Mouse (Mus musculus) liver, embryonic 12.5 days (tissue): ENCODE measurements around the gene Dmrtb1. TPM values are rescaled to one million over a fixed set of nuclear protein-coding genes. Genes with fewer than 3 reads are reported as not detected.

Source experiments
- ATAC-seq: fragments of 200-750 bp; cut with Nextera tagmentation; 2 replicates; pipeline ENCODE4 v1.8.0; 2017; ENCODE audit warnings: moderate number of reproducible peaks, mild to moderate bottlenecking, moderate library complexity
- H3K27ac ChIP-seq: fragments of 300-500 bp; sonication (generic); 2 replicates; pipeline ENCODE4 v1.5.1; 2016; ENCODE audit warnings: mild to moderate bottlenecking
- H3K27me3 ChIP-seq: fragments of 300-500 bp; sonication (generic); replicated peaks from 2 replicates; pipeline ENCODE4 v1.6.1; 2016; ENCODE audit warnings: mild to moderate bottlenecking, moderate library complexity
- H3K36me3 ChIP-seq: fragments of 300-500 bp; sonication (generic); 2 replicates; pipeline ENCODE4 v1.6.1; 2016; ENCODE audit warnings: mild to moderate bottlenecking, moderate library complexity
- H3K4me1 ChIP-seq: fragments of 300-500 bp; sonication (generic); 2 replicates; pipeline ENCODE4 v1.6.1; 2016
- H3K4me2 ChIP-seq: fragments of 300-500 bp; sonication (generic); 2 replicates; pipeline ENCODE4 v1.6.1; 2016; ENCODE audit warnings: mild to moderate bottlenecking, moderate library complexity
- H3K4me3 ChIP-seq: fragments of 300-500 bp; sonication (generic); 2 replicates; pipeline ENCODE4 v1.5.1; 2016; ENCODE audit warnings: mild to moderate bottlenecking, moderate library complexity
- H3K9ac ChIP-seq: fragments of 300-500 bp; sonication (generic); 2 replicates; pipeline ENCODE4 v1.6.1; 2016; ENCODE audit warnings: mild to moderate bottlenecking, moderate library complexity
- H3K9me3 ChIP-seq: fragments of 300-500 bp; sonication (generic); replicated peaks from 2 replicates; pipeline ENCODE4 v1.6.1; 2016; ENCODE audit warnings: mild to moderate bottlenecking, moderate library complexity
- WGBS: fragments of 180-500 bp; shearing (Covaris S2); methylation state at CpG from one replicate; pipeline ENCODE4 v1.1.7; 2016; ENCODE audit not compliant: insufficient replicate concordance; 5-methylcytosine and 5-hydroxymethylcytosine counted together
- polyA plus RNA-seq: library from polyadenylated mRNA; unstranded; fragments of >200 nt; fragmentation: Nextera tagmentation; extraction: Ambion mirVana; gene quantifications from 2 replicates; pipeline ENCODE4 v1.2.1, GENCODE M21; 2016

Gene Dmrtb1
- polyA plus RNA-seq, 1 experiment from 2014 or later = not detected

DNA sequence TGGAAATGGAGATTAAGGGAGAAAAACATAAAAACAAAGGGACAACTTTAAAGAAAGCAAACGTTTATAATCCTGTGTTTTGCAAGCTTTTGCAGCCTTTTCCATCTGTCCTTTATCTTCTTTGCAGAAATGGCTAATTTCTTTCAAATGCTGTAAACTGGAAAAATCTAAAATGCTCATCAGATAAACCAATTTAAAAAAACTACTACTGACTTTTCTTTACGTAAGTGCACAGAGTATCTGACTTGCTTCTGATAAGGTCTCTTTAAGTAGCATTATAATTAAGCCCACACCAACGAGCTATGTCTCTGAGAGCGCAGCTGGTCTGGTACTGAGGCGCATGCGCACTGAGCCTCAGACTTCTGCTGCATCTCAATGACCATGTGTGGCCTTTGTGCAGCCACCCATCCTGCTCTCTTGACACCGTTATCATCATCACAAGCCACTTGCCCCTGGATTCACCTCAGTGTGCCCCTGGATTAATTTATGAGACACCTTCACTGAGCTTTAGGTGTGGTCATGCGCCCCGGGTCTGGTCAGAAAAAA, 32.8 kb upstream of the Dmrtb1 start:
- peaks cover 22% of the 10 kb centered on the region for H3K4me1 ChIP-seq
- H3K4me3 ChIP-seq = no peak overlapping the region
- H3K9me3 ChIP-seq = no peaks in the 10 kb centered on the region
- no peaks in the 10 kb centered on the region for H3K36me3 ChIP-seq
- 0 out of 2 replicates have a peak, but pooled peaks cover 7% of the 10 kb centered on the region for H3K27me3 ChIP-seq
- WGBS = 64% methylated on average over 9 of the region's 9 CpGs
- no peak overlapping the region for H3K27ac ChIP-seq
- no peak overlapping the region for H3K4me2 ChIP-seq
- ATAC-seq = no peak
- no peak overlapping the region for H3K9ac ChIP-seq

DNA sequence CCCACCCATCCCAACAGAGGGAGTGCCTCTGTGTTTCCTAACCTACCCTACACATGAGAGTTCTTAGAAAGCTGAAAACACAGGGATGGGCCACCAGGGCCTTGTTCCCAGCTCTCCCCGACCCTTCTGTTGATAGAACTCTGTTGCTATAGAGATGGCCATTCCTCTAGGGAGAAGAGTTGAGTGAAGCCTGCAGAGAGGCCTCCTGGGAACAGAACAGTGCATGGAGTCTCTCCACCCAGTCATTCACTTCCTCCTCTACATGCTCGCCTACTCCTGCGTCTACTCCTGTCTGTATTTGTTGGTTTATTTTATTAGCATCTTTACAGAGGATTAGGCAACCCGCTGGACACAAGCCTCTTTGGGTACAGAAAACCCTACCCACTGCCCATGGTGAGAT, 22.9 kb upstream of the Dmrtb1 start:
- ATAC-seq = no peak
- peaks cover 8% of the 10 kb centered on the region for H3K27me3 ChIP-seq
- no peaks in the 10 kb centered on the region for H3K9me3 ChIP-seq
- H3K4me3 ChIP-seq = no peak overlapping the region
- WGBS = 67% methylated on average over 4 of the region's 4 CpGs
- no peak overlapping the region for H3K27ac ChIP-seq
- no peak overlapping the region for H3K4me2 ChIP-seq
- no peaks in the 10 kb centered on the region for H3K4me1 ChIP-seq
- no peaks in the 10 kb centered on the region for H3K36me3 ChIP-seq
- no peak overlapping the region for H3K9ac ChIP-seq

DNA sequence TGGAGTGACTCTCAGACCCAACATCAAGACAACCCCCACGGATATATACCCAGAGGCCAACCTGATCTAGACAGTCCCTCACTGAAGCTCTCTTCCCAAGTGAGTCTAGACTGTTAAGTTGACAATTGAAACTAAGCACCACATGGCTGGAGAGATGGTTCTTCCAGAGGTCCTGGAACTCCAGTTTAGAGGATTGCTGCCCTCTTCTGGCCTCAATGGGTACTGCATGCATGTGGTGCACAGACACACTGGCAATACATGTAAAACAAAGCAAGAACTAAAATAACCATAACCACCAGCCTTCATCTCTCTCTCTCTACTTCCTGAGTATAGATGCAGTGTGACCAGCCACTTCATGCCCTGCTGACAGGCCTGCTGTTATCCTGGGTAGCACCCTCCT, 20.2 kb upstream of the Dmrtb1 start:
- Histone ChIP-seq H3K4me1 (no peaks in the 10 kb centered on the region), H3K4me2 (no peak overlapping the region), H3K9ac (no peak overlapping the region), H3K27me3 (peaks cover 14% of the 10 kb centered on the region), H3K36me3 (no peaks in the 10 kb centered on the region), H3K27ac (no peak overlapping the region), H3K9me3 (no peaks in the 10 kb centered on the region), H3K4me3 (no peak overlapping the region)
- 82% methylated on average over 1 of the region's 1 CpGs for WGBS
- no peak for ATAC-seq

DNA sequence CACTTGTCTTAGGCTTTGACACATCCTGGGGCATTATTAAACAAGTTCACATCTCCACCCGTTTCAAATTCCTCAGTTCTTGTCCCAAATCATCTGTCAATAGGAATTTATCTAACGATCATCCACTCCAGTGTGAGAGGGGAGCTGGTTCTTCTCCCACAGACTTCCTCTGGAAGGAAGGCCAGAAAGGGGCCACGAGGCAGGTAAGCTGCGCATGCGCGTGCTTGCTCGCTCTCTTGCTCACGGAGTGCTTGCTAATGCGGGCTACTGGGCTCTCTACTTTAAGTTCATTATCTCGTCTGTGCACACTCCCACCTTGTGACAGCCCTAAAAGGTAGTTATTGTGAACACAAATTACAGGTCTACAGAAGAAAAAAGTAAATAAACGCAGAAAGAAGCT, 17.6 kb upstream of the Dmrtb1 start:
- no peak overlapping the region for H3K4me2 ChIP-seq
- H3K9me3 ChIP-seq = no peaks in the 10 kb centered on the region
- H3K36me3 ChIP-seq = no peaks in the 10 kb centered on the region
- H3K4me1 ChIP-seq = no peaks in the 10 kb centered on the region
- H3K4me3 ChIP-seq = no peak overlapping the region
- no peak overlapping the region for H3K9ac ChIP-seq
- no peak overlapping the region for H3K27ac ChIP-seq
- H3K27me3 ChIP-seq = 0 out of 2 replicates have a peak, but pooled peaks cover 9% of the 10 kb centered on the region
- ATAC-seq = no peak
- 66% methylated on average over 11 of the region's 11 CpGs for WGBS

DNA sequence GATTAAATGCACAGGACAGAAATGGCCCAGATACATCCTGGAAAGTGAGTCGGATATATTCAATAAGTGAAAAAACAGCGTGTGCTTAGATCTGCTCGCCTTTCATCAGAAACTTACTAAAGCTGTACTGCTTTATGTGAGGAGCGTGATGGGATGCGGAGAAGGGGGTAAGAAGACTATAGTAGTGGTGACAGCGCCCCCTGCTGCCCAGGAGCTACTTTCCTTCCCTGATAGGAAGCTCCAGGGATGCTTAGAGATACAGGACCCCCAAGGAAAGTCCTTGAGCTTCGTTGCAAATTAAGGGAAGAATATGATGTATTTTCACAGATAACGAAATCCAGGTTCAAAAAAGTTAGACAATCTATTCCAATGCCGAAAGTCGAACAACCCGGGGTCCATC, 17.1 kb upstream of the Dmrtb1 start:
- 0 out of 2 replicates have a peak, but pooled peaks cover 9% of the 10 kb centered on the region for H3K27me3 ChIP-seq

DNA sequence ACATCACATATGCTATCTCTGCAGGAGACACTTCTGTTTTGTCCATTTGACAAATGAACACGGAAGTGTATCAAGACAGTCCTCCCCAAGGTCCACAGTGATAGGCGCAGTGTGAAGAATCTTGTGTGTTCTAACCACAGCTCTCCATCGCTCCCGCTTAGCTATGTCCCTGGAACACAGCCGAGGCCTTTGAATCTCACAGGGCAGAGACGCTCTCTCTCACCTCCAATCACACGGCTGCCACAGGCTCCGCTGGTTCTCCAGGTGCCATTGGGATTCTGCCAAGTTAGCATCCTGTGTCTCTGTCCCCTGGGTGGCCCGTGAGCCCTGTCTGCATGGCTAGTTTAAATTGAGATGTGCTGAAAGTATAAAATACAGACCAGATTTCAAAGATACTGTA, 15.2 kb upstream of the Dmrtb1 start:
- H3K4me2 ChIP-seq = no peak overlapping the region
- H3K27me3 ChIP-seq = peaks cover 10% of the 10 kb centered on the region
- 76% methylated on average over 9 of the region's 9 CpGs for WGBS
- H3K27ac ChIP-seq = no peak overlapping the region
- no peaks in the 10 kb centered on the region for H3K4me1 ChIP-seq
- H3K9me3 ChIP-seq = no peaks in the 10 kb centered on the region
- H3K9ac ChIP-seq = no peak overlapping the region
- no peak overlapping the region for H3K4me3 ChIP-seq
- no peak for ATAC-seq
- no peaks in the 10 kb centered on the region for H3K36me3 ChIP-seq

More for the DNA sequence above, 17.1 kb upstream of the Dmrtb1 start:
- Histone ChIP-seq H3K4me3 (no peak overlapping the region), H3K9me3 (no peaks in the 10 kb centered on the region), H3K4me2 (no peak overlapping the region), H3K9ac (no peak overlapping the region), H3K27ac (no peak overlapping the region), H3K36me3 (no peaks in the 10 kb centered on the region), H3K4me1 (no peaks in the 10 kb centered on the region)
- 28% methylated on average over 11 of the region's 11 CpGs for WGBS
- ATAC-seq = no peak

DNA sequence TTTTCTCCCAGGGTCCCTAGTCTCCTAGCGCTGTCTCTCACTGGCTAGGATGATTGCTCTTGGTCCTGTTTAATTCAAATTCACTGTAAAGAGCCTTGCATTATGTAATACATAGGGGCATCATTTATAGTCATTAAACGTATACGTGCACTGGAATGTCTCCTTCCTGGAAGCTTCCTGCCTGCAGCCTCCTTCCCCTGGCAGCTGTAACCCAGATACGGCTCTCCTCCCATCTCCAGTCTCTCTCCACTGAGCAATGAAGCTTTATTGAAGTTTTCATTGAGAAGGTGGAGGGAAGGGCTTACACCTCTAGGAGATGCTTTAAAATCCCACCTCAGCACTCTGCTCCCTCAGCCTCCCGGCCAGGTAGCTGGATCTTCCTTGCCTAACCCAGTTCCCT, 9.8 kb upstream of the Dmrtb1 start:
- no peaks in the 10 kb centered on the region for H3K4me1 ChIP-seq
- no peaks in the 10 kb centered on the region for H3K9me3 ChIP-seq
- 57% methylated on average over 5 of the region's 5 CpGs for WGBS
- ATAC-seq = no peak
- H3K9ac ChIP-seq = no peak overlapping the region
- H3K27ac ChIP-seq = no peak overlapping the region
- H3K36me3 ChIP-seq = no peaks in the 10 kb centered on the region
- peaks cover 23% of the 10 kb centered on the region for H3K27me3 ChIP-seq
- H3K4me3 ChIP-seq = no peak overlapping the region
- no peak overlapping the region for H3K4me2 ChIP-seq

DNA sequence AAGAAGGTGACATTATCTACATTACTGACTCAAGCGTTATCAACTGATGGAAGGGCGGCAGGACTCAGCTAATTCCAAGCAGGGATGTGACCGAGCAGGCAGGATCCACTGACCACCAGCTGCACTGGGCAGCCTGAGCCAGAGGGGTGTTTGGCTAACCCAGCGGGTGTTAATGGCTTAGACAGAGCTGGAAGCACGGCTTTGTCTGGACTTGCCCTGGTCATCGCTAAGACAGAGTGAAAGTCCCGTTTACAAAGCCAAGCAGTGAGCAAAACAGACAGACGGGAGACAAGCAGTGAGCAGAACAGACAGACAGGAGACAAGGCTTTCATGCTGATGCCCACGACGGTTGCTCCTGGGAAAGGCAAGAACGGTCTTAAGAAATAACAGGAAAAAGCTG, 4.2 kb upstream of the Dmrtb1 start:
- Histone ChIP-seq H3K9me3 (no peaks in the 10 kb centered on the region), H3K36me3 (no peaks in the 10 kb centered on the region), H3K27ac (no peak overlapping the region), H3K4me1 (no peaks in the 10 kb centered on the region), H3K9ac (no peak overlapping the region), H3K4me3 (no peak overlapping the region), H3K4me2 (no peak overlapping the region), H3K27me3 (peaks cover 55% of the 10 kb centered on the region)
- 15% methylated on average over 11 of the region's 11 CpGs for WGBS
- ATAC-seq = no peak

DNA sequence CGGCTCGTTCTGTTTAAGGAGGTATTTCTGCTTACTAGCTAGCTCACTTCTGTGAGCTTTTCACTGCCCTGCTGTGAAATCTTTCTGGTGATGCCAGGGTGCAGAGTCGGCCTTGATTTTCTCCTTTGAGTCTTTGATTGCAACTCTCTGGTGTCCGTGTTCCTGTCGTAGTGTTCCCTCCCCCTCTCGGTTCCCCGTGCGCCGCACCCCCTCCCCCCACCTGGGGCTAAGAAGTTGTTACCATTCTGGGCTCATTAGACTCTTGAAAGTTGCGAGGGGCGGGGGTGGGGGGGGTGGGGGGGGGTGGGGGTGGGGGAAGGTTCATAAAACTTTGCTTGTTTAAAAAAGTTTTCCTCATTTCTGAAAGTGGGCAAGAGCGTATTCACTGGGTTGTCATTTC, 3.1 kb upstream of the Dmrtb1 start:
- Histone ChIP-seq H3K9me3 (no peaks in the 10 kb centered on the region), H3K27ac (no peak overlapping the region), H3K4me1 (no peaks in the 10 kb centered on the region), H3K4me3 (no peak overlapping the region), H3K36me3 (no peaks in the 10 kb centered on the region), H3K27me3 (peaks cover 55% of the 10 kb centered on the region), H3K4me2 (no peak overlapping the region), H3K9ac (no peak overlapping the region)
- ATAC-seq = no peak
- WGBS = 27% methylated on average over 12 of the region's 12 CpGs

DNA sequence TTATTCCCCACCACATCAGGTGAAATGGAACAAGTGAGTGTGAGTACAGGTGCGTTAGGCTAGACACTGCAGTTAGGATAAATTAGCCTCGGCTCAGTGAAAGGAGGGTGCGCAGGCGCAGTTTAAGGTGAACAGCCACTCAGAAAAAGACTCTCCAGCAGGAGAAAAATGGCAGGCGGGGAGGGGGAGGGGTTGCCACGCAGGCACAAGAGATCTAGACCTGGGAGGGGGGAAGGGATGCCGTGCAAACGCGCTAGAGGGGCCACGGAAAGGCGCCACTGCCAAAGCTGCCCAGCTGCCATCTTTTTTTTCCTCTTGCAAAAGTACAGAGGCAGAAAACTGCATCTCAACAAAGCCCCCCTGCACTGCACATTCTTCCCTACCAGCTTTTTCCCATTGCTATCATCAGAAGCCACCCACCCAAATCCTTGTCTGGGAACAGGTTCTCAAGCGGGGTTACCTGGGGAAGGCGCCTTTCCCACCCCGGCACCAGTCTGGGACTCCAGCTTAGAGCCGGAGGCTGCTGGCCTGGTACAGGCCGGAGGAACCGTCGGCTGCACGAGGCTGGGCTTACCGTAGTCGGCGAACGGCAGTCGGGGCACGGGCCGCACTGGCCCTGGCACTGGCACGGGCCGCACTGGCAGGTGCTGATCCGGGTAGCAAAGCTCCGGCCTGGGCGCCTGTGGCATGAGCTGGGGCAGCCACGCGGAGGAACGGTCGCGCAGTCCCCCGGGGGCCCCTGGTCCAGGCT, 849 bp downstream of the Dmrtb1 start:
- 67% methylated on average over 37 of the region's 37 CpGs for WGBS
- Histone ChIP-seq H3K36me3 (no peaks in the 10 kb centered on the region), H3K4me3 (no peak overlapping the region), H3K4me2 (no peak overlapping the region), H3K9me3 (no peaks in the 10 kb centered on the region), H3K9ac (no peak overlapping the region), H3K4me1 (no peaks in the 10 kb centered on the region), H3K27me3 (peaks cover 75% of the 10 kb centered on the region), H3K27ac (no peak overlapping the region)
- no peak for ATAC-seq

DNA sequence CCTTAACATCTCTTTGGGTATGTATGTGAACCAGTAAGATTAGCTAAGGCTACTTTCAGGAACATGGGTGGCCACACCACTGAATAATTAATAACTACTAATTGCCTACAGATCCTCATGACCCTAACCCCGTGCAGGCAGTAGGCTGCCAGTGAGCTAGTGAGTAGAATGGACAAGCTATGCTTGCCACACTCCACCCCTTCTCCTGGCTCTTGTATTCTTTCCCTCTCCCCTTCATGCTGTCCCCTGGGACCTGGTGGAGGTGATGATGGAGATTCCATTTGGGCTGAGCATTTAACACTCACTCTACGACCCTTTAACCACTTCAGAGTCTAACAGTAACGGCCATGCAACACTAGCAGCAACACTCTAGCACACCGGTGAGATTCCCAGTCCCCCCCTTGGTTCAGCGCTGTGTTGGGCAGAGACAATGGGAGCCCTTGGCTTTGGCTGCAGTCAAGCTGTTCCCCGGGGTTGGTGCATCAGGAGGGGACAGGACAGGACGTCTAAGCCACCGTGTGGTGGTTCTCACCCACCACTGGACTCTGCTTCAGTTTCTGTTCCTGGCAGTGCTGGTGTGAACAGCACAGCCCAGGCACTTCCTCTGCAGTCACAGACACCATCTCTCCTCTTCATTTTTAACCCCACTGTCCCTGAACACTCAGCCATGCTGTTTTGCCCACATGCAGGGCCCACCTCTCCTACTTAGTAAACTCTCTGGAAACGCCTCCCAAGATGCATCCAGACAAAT, 2.8 kb downstream of the Dmrtb1 start:
- no peaks in the 10 kb centered on the region for H3K36me3 ChIP-seq
- WGBS = 33% methylated on average over 9 of the region's 9 CpGs
- no peaks in the 10 kb centered on the region for H3K9me3 ChIP-seq
- no peak for ATAC-seq
- H3K27ac ChIP-seq = no peak overlapping the region
- H3K27me3 ChIP-seq = peaks cover 66% of the 10 kb centered on the region
- no peak overlapping the region for H3K9ac ChIP-seq
- no peak overlapping the region for H3K4me3 ChIP-seq
- no peaks in the 10 kb centered on the region for H3K4me1 ChIP-seq
- H3K4me2 ChIP-seq = no peak overlapping the region

DNA sequence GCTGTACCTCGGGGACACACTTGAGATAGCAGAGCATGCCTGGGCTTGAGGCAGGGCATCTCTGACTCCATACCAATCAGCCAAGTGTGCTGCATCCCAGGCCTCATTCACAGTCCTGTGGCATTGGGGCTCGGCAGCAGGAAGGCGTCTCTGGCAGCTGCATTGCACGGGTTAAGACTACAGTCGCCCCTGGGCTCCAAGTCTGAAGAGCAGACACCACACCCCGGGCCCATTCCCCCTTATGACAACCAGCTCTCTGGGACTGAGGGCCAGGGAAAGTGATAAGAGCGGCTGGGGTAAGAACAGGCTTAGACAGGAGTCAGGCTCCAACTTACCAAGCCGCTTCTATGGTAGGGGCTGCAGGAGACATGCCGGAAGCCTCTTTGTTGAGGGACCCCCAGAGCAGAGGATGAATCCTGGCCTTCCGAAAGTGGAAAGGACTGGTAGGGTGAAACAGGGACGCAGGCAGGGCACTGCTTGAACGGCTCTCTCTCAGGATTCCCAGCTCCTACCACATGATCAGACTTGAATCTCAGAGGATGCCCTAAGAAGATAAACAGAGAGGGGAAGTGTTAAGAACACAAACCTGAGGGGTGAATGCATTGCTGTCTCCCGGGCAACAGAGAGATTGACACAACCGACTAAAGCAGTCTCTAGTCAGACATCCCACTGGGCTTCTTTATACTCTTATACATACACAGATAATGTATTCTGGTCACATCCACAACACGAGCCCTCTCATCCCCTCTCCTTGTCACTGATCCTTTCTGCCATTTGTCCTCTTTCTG, 3.5 kb downstream of the Dmrtb1 start:
- whole genome bisulfite sequencing = 48% methylated on average over 15 of the region's 15 CpGs
- no peaks in the 10 kb centered on the region for H3K9me3 ChIP-seq
- H3K4me2 ChIP-seq = no peak overlapping the region
- no peak overlapping the region for H3K9ac ChIP-seq
- H3K27me3 ChIP-seq = peaks cover 62% of the 10 kb centered on the region
- no peak overlapping the region for H3K27ac ChIP-seq
- H3K4me3 ChIP-seq = no peak overlapping the region
- no peaks in the 10 kb centered on the region for H3K36me3 ChIP-seq
- no peaks in the 10 kb centered on the region for H3K4me1 ChIP-seq
- ATAC-seq = no peak
